Mouse (Mus musculus): ENCODE data around the gene Fmnl1. TPM values are rescaled to one million over a fixed set of nuclear protein-coding genes. Genes with fewer than 3 reads are reported as not detected.

Gene Fmnl1
- total RNA-seq, 2 experiments from 2014 or later: 16.8 to 21.6 TPM

DNA sequence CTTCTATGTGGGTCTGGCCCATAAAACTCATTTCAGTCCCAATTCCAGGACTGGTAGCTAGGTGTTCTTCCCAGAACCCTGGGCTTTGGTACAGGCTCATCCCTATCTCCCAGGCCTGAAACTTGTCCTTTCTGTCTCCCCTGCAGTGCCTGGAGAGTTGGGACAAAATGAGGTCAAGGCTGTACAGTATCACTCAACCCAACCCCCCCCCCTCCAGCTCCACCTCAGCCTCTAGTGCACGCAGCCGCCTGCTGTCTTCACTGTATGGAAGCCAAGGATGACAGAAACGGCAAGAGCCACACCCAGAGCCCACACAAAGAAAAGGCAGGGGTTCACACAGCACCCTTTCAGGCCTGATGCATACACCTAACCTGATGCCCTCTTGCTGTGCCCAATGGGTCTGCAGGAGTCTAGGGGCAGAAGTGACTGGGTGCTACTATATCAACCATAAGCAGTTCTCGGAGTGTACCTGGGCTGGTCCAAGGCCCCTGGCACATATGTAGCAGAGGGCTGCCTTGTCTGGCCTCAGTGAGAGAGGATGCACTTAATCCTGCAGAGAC is 75.9 kb downstream of the Fmnl1 start:
- DNase-seq: no peak
- intact Hi-C loops (cut with DNase I): no loop called here

DNA sequence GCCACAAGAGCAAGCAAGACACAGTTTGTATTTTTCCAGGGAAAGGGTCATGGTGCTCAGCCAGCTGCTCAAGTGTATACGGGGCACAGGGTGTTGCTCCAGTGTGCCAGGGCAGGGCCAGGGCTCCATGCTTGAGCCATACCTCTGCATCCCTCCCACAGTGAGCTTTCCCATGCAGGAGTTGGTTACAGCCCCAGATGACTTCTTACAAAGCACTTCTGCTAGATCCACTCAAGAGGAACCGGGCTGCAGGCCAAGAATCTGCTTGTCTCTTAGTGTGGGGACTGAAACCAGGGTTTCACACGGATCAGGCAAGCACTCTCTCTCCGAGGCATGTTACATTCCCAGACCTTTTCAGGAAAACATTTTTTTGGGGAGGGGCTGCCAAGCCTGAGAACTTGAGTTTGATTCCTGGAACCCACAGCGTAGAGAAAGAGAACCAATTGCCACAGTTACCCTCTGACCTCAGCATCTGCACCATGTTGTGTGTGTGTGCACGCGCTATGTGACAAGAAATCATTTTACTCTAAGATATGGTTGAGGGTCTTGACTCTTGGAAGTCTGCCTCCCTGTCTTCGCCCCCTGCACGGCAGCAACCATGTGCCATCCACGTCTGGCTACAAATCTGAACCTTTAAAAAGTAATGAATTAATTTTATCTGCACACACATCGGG is 76.7 kb downstream of the Fmnl1 start:
- intact Hi-C loops (cut with DNase I): no loop called here
- peak; percentile 82 to 89 for DNase-seq

Other genes starting within 250 kb of the Fmnl1 start
- 1 to 10 TPM; 2.1 to 3.3 TPM for gene Kif18b, start 246.0 kb upstream of the Fmnl1 start, total RNA-seq (2021)
- gene C1ql1, start 224.4 kb upstream of the Fmnl1 start, total RNA-seq (2021): under 1 TPM; 0.19 to 0.20 TPM
- 10 to 100 TPM; 61.0 to 62.1 TPM for gene Nmt1, start 142.9 kb upstream of the Fmnl1 start, total RNA-seq (2021)
- 10 to 100 TPM; 68.5 to 71.1 TPM for gene Dcakd, start 142.8 kb upstream of the Fmnl1 start, total RNA-seq (2021)
- 10 to 100 TPM; 19.4 to 20.9 TPM for gene Plcd3, start 69.4 kb upstream of the Fmnl1 start, total RNA-seq (2021)
- gene Acbd4, start 69.4 kb upstream of the Fmnl1 start, total RNA-seq (2021): 10 to 100 TPM; 30.5 to 34.5 TPM
- 10 to 100 TPM; 18.5 to 20.4 TPM for gene Hexim1, start 54.9 kb upstream of the Fmnl1 start, total RNA-seq (2021)
- 1 to 10 TPM; 1.8 to 3.3 TPM for gene Hexim2, start 38.7 kb upstream of the Fmnl1 start, total RNA-seq (2021)
- not detected for gene 1700023F06Rik, start 37.5 kb downstream of the Fmnl1 start, total RNA-seq (2021)
- not detected for gene Spata32, start 47.3 kb downstream of the Fmnl1 start, total RNA-seq (2021)
- gene Map3k14, start 96.4 kb downstream of the Fmnl1 start, total RNA-seq (2021): 1 to 10 TPM; 3.5 to 4.0 TPM
- gene Arhgap27, start 192.6 kb downstream of the Fmnl1 start, total RNA-seq (2021): 10 to 100 TPM; 27.2 to 29.1 TPM
- gene Plekhm1, start 241.6 kb downstream of the Fmnl1 start, total RNA-seq (2021): 10 to 100 TPM; 10.8 to 11.3 TPM

Data from heart, postnatal 14 days (tissue).